Mouse (Mus musculus) bone marrow macrophage, adult 2 months (primary cell): ENCODE measurements around the gene Gm45062.

ENCODE experiments used
- CTCF ChIP-seq: IDR thresholded peaks from 2 replicates; pipeline ENCODE4 v1.5.1; 2012; ENCODE audit warnings: low read depth, mild to moderate bottlenecking, low read length, moderate library complexity
- POLR2A ChIP-seq: IDR thresholded peaks from 2 replicates; pipeline ENCODE4 v1.6.1; 2012; ENCODE audit warnings: mild to moderate bottlenecking, low read depth, low read length, borderline replicate concordance

DNA sequence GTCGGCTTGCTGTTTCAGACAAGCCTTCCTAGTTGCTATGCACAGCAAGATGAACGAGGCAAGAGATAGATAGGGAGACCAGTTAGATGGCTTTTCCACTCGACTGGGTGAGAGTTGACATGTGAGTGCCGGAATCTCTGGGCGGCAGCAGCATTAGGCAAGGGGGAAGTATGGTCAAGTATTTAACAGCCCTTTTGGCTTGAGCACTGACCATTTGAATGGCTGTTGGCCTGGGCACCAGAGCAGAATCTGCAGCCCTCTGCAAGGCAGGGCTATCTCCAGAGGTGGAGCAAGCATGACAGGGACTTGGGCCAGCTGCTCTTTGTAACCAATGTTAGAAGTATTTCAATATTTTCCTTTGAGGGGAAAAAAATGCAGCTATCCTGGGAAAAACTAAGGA is 213.7 kb downstream of the Gm45062 start:
- no peak for TF ChIP-seq CTCF
- TF ChIP-seq POLR2A: no peak
